Mouse (Mus musculus) MEL (cell line): Measurements from ENCODE around the gene Pramel1.

Experiments
- MAZ ChIP-seq: IDR thresholded peaks from 2 replicates; pipeline ENCODE4 v1.6.1; 2012; ENCODE audit warnings: low read depth, mild to moderate bottlenecking, inconsistent platforms, low read length, improper control_type of control experiment
- TBP ChIP-seq: IDR thresholded peaks from 2 replicates; pipeline ENCODE4 v1.8.0; 2011; ENCODE audit warnings: low read depth, low read length, improper control_type of control experiment

DNA sequence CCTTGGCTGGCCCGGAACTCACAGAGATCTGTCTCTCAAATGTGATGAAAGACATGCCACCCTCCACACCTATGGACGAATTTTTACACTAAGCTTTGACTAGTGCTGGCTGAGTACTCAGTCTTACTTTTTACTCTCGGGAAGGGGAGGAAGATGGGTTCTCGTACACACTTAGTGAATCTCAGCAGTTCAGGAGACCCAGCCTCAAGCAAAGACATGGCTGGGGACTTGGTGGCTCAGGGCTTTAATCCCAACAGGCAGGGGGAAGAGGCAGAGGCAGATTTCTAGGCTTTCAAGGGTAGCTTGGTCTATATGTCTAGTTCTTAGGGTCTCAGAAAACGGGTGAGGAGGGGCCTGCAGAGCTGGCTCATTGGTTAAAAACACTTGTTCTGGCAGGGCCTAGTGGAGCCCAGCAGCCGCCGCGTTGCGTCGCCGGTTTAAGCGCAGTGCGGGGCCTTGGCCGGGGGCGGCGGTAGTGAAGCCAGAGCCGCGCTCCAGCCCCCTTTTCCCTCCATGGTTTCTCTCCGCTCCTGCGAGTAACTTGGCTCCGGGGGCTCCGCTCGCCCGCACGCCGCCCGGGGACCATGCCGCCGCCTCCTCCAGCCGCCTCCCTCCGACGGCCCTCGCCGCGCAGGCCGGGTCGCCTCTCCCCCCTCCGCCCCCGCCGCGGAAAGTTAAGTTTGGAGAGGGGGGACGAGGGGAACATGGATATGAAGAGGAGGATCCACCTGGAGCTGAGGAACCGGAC lies 5.1 kb upstream of the Pramel1 start:
- TF ChIP-seq TBP = no peak
- no peak for TF ChIP-seq MAZ
